Mouse (Mus musculus) spleen, postnatal 36 days (tissue): ENCODE measurements around the gene Gli3.

ENCODE experiments used
- DNase-seq, 2 experiments: peaks; one replicate each; pipeline ENCODE4 v3.0.0; 2022; ENCODE audit warnings: low spot score in 2 of 2, mixed read lengths in 1 of 2

Gli3 gene

DNA sequence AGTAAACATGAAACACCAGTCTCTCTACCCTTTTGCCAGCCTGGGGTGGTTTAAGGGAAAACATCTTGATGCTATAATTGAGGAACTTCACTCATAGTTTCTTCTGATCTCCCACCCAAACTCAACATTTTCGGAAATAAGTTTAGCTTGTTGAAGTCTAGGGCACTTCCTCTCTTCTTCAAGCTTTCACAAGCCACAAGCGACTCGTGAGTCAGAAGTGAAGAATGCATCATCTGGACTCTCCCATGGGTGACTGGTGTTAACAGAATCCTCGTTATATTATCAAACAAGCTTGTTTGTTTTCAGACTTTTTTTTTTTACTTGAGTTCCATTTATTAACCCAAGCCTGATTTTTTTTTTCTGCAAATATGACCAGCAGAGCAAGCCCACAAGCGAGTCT is 197.5 kb downstream of the Gli3 start:
- no peak for DNase-seq

DNA sequence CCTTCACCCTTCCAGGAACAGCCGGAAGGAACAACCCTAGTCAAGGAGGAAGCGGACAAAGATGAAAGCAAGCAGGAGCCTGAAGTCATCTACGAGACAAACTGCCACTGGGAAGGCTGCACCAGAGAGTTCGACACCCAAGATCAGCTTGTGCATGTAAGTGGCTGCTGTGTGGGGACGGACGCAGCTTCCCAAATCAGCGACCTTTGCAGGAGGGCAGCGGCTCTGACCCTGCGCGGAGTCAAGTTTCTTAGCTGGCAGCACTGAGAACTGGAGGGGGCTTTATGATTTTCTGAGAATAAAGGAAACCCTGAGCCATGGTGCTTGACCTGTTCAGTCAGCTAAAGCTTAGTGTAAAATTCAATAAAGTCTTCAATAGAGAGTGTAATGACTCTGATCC is 199.3 kb downstream of the Gli3 start:
- no peak for DNase-seq

DNA sequence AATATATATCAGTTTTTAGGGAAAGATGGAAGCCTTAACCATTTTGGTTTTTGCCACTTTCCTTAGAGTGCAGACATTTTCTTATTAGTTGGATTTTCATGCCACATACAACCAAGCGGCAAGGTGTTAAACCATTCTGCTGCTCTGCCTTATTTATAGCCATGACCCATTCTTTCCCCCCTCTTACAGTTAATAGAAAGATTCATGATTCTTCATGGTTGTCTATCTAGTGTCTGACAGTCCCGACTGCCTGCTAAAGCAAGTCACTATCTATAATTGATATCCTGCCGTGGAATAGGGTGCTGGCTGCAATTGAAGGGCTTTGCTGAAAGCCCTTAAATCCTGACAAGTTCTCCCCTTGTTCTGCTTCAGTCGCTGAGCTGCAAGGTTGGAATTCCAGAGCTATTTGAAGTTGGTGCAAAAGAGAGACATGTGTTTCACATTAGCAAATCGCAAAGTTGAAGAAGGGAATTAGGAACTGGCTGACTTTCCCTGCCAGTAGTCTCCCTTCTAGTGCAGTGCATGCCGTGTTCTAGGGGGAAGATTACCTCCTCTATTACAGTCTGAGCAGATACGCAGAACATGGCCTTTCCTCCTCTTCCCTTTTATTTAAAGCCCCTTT is 201.7 kb downstream of the Gli3 start:
- DNase-seq = no peak

DNA sequence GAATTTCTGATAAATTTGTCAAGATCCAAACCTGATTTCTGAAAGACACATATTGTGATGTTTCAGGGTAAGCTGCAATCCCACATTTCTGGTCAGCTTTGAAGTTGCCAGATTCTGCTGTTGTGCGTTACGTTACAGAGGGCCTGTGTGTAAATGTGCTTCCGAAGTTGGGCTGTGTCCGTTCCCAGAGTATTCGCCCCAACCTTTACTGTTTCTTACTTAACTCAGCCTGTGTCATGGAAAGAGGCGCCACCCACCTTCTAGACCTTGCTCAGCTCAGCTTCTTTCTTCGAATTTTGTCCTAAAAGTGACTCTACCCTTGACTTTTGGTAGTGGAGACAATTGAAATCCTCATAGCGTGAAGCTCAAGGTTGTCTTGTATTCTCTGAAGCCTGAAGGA is 202.5 kb downstream of the Gli3 start:
- no peak for DNase-seq

DNA sequence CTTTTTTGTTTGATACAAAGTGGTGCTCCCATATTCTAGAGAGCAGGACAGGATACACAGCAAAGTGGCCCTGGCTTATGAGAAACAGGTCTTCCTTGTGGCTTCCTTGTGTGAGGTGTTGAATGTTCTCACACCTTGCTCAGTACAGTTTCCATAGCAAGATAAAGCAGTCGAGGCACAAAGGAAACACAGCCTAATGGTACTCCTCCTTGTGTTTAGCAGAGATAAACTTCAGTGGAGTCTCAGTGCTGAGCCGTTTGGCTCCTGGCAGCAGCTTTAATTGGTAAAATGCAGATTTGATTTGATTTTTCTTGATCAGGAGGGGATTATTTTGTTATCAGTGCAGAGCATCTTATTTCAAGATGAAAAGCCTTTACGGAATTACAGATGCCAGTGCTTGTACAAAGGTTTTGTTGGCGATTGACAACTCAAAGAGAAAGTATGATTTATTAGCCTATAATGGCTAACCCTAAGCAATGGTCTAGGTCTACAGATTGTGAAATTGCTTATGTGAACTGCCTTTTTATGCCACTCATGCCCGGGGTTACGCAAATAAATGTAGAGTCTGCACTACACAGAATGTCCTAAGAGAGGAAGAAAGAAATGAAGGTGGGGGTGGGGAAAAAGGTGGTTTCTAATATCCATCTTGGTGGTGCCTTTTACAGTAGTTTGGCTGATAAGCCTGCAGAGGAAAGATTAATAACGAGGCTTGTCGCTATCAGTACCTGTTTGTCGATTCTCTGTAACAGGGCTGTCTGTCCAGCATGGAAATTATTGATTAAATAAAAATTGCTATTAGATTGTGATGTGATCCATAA is 207.3 kb downstream of the Gli3 start:
- no peak for DNase-seq

DNA sequence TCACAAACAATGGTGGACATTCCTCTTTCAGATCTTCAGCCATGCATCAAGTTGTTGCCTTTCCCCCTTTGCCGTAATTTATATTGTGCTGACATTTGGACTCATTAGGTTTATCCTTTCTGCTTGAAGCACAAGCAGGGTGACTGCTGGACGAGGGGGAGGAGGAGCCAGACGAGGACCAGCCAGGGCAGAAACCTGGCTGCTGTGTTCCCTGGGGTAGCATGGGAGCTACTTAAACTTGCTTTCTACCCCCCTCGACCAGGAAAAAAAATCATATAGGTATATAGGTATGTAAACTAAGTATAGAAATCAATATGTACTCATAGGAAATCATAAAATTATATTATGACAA is 207.9 kb downstream of the Gli3 start:
- DNase-seq = no peak

DNA sequence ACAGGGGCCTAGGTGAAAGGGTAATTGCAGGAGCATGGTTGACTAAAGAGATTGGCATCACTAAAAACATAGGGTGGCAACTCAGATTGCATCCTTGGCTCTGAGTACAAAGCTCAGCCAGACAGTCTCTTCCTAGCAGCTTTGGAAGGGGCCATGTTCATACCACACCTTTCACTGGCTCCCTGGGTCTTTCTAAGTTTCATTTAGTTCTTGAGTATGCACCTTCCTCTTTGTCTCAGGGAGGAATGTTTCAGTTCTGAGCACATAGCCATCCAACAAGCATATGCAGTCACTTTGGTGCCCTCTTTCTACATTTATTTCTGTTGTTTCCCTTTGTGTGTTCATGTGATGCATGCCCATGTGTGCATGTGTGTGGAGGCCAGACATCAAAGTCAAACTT is 212.4 kb downstream of the Gli3 start:
- DNase-seq = no peak

DNA sequence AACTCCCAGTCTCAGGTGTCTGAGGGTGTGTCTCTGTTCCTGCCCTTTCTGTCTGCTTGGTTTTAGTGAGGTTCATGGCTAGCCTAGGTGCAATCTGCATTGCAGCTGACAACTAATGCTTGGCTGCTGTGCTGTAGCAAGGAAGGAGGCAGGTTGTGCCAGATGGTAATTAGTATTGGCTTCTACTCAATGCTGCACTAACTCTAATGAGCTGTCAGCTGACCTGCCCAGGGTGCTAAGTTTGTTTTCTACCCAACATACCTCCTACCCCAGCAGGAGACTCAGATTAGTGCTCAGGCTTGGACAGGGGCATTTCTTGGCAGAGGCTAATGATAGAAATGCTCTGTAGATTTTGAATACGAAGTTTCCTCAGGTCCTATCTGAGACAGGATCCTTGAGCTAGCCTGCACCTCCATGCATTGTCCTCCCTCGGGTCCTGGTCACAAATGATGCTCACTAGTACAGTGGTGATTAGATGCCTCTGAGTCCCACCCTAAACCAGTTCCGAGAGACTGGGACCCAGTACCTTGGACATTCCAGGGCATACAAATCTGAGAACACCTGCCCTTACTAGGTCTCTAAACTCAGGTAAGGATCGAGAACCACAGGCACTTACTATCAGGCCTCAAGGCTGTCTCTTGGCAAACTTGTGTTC is 214.2 kb downstream of the Gli3 start:
- DNase-seq = no peak

DNA sequence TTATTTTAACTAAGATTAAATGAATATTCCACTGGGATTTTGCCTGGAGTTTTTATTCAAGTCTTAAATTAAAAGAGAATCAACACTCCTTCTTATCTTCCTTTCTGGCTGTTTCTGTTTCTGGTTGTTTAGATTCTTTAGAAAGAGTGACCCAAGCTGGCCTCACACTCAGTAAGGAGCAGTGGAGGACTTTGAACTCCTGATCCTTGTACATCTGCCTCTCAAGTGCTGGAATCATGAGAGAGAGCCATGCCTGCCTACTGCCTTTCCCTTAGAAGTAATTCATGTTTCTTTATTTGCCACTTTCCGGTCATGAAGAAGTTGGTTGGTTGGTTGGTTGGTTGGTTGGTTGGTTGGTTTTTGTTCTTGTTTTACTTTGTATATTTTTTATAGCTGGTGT is 218.5 kb downstream of the Gli3 start:
- no peak for DNase-seq

DNA sequence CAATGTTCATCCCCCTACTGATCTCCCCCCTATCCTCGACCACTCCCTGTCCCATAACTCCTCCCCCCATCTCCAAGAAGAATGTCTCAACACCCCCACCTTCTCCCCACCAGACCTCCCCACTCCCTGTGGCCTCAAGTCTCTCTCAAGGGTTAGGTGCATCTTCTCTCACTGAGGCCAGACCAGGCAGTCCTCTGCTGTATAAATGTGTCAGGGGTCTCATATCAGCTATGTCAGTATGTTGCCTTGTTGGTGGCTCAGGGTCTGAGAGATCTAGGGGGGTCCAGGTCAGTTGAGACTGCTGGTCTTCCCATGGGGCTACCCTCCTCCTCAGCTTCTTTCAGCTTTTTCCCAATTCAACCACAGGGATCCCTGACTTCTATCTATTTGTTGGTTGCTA is 220.0 kb downstream of the Gli3 start:
- DNase-seq = no peak

DNA sequence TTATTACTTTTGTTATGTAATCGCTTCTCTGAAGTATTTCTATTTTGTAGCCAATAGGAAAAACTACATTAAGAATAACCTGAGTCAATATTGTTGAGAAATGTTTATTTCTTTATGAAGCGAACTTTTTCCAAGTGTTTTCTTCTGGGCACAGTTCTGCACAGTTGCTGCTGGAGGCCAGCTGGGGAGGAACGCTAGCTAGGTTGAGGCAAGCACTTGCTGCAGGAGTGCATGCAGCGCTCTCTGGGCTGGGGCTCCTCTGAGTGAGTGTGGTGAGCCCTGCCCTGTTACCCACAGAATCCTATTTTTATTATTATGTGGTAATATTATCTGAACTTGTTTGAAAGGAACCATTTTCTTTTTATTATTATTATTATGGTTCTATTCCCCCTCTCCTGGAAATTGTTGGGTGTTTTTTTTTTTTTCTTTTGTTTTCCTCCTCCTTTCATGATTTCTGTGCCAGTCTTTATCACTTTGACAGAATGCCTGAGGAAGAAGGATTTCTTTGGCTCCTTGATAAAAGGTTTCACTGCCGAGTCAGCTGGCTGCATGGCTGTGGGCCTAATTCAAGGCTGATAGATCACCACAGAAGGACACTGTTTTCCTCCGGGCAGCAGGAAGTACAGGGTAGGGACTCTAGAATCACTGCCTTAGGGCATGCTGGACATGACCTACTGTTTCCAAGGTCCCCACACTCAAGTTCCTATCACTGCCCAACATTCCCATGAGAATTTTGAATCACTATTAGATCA is 225.2 kb downstream of the Gli3 start:
- no peak for DNase-seq

DNA sequence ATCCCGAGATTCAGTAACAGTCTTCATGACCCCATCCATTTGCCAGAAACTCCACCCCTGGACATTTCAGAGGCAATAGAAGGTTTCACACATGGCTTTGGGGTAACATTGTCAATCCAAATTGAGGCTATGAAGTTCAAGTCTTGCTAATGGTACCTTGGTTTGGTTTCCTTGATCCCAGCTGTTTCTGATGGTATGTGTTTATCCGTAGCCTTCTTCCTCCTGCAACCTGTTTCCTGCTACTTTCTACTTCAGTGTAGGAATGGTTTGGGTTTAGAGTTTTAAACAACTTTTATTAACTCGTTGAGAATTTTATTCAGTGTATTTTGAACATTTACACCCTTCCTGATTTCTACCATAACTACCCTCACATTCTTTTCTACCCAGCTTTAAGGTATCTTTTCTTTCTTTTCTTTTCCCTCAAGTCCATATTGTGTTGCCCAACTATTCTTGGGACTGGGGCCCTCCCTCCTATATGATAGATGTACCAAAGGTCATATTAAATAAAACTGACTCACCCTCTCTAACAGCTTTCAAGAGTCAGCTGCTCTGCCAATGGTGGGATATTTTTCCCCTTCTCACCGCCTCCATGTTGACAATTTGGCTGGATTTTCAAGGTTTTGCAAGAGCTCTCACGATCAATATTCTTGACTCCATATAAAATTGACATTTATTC is 225.9 kb downstream of the Gli3 start:
- no peak for DNase-seq

DNA sequence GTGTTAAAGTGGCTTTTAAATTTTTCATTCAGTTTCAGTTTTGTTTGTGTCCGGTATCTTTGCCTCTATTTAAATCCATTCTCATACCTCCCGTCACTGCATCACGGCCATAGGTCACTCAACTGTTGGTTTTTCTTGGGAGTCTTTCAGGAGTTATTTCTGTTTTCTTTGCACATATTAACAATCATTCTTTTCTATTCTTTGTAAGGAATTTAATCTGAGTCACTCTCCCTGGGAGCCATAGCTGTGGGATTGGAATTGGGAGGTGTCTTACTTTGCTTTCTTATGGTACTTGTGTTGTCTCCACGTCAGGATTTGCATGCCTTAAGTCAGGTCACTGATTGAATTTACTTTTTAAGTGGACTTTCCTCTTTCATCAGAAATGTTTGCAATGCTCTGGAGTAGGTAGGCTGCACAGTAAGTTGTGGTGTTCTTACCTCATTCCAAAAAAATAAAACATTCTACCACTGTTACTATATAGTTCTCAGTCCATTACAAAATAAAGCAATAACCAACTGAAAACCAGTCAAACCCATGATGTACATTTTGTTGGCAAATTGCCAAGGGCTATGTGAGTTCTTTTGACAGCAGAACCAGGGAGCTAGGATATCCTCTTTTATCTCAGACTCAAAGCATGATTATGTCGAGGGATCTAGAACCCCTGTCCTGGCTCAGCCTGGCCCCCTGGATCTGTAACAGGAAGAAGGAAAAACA is 228.9 kb downstream of the Gli3 start:
- no peak for DNase-seq

DNA sequence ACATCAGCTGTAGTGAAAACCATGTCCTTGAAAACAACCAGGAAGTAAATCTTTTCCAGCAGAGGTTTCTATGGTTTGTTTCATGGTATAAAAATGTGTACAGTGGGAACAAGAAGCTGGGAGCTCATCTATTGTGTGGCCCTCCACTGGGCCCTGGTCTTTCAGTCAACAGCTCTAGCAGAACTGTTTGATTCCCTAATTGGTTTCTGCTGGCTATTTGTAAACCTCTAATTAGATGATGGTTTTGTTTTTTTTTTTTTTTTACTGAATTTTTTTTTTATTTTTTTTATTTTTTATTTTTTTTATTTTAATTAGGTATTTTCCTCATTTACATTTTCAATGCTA is 229.4 kb downstream of the Gli3 start:
- no peak for DNase-seq

DNA sequence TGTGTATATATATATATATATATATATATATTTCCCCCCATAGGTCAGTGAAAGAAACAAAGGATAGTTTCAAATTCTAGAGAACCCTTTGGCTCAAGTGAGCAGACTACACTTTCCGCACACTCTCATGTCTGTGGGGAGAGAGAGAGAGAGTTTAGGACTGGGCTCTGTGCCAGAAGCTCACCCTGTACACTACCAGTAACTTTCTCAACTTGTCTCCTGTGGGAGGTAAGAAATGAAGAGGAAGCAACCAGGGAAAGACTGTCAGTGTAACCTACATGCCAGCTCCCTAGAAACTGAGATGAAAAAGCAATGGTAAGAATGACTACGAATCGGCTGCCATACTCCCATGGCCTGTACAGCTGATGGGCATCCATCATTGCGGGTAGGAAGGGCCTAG is 235.2 kb downstream of the Gli3 start:
- no peak for DNase-seq

DNA sequence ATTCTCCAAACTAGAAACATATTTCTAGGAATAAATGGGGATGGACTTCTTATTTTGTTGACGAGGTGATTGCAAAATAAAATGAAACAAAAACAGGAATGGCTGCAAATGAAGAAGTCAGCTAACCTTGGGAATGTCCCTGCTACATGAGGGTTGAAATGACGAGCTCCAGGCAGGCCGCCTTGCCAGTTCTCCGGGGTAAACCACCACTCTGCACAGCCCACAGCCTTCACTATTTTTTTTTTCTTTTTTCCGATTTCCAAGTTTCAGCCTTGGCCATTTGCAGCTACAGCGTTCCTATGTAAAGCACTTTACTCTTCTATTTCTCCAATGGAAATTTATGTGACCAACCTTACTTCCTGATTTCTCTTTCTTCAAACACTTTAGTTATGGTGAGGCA is 236.1 kb downstream of the Gli3 start:
- DNase-seq = no peak

DNA sequence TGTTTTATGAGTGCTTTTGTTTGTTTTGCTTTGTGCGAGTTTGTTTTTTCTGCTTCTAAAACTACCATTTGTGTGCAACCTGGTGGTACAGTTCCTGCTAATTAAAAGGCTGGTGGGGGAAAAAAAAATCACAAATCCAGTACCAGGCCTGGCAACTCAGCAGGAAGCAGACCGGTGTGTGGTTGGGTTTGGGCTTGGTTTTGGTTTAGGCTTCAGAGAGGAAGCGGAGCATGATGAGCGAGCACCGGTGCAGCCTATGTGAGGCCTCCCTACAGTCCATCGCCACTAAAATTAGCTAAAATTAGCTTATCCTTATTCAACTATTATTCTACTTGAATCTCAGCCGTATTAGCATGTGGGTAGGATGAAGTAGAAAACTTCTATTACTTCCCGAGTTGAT is 241.6 kb downstream of the Gli3 start:
- DNase-seq = no peak

DNA sequence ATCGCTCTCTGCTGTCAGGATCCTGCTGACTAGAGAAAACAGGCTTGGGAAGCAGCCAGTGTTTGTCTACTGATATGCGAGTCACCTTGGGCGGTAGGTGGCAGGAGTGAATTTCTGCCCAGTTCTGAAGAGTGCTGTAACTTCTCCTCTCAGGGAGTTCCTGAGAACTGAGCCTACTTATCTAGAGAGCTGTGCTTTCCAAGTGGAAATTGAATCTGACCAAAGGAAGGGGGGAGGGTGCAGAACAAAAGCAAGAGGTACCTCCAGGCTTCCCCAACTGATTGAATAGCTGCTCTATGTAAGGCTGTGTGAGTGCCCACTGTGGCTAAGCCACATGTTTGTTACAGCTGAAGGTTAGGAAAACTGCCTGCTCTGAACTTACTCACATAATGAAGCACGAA is 244.4 kb downstream of the Gli3 start:
- no peak for DNase-seq

DNA sequence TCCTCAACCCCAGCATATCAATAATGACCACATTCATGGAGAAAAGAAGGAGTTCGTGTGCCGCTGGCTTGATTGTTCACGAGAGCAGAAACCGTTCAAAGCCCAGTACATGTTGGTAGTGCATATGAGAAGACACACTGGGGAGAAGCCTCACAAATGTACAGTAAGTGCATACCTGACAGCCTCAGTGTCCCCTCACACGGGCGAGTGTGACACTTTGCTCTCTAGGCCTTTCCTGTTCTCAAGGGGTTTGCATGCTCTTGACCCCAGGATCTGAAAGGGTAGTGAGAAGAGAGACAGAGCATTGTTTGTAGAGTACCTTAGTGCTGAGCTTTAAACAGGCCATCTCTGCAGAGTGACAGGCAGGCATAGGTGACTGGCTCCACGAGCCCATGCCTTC is 250.5 kb downstream of the Gli3 start:
- no peak for DNase-seq

DNA sequence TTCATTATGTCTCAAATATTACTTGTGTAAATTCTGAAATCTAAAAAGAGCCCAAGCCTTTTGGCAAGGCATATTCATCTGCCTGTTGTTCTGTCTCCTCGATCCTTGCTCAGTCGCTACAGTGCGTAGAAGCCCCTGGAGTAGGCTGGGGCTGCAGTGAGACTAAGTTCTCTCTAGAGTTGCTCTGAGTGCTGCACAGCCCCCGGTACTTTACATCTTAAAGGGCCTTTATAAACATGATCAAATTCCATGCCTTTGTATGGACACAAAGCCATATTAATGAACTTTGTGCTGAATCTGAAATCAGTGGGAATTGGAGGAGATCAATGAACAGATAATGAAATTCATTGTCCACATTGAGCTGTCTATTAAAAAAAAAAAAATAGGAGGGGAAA is 251.3 kb downstream of the Gli3 start:
- DNase-seq = no peak

DNA sequence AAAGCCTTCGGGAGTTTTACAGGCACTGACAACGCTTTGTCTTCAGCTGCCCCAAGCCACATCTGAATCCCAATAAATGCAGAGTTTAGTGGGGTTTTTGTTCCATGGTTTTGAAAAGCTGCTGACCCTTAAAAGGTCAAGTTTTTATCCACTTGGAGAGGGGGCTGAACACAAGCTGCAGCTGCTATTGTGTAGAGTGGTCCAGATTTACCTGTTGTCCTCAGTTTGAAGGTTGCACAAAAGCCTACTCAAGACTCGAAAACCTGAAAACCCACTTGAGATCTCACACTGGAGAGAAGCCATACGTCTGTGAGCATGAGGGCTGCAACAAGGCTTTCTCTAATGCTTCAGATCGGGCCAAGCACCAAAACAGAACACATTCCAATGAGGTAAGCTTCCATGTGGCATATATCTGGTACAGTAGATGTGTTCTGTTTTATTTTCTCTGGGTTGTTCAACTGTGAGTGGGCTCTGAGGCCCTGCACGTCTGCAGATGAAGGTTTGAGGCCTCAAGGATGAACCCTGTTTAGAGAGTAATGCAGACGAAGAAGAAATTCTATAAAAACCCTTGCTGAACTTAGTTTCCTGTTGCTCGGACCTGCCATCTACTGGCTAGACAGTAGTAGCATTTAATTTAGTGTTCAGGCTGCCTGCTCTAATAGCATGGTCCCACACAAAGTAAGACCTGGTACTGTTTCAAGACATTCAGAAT is 251.8 kb downstream of the Gli3 start:
- DNase-seq = no peak
